Mouse (Mus musculus) myocyte (in vitro differentiated cells): ENCODE measurements around the gene 9430015G10Rik. TPM values are rescaled to one million over a fixed set of nuclear protein-coding genes. Genes with fewer than 3 reads are reported as not detected.

ENCODE experiments used
- H3K27me3 ChIP-seq: one replicate; pipeline ENCODE4 v1.6.1; 2011; ENCODE audit not compliant: control insufficient read depth, insufficient read depth, insufficient read length
- H3K36me3 ChIP-seq: one replicate; pipeline ENCODE4 v1.6.1; 2011; ENCODE audit not compliant: control insufficient read depth, insufficient read depth
- H3K4me2 ChIP-seq: one replicate; pipeline ENCODE4 v1.6.1; 2011; ENCODE audit warnings: low read depth, control low read depth
- H3K4me3 ChIP-seq: one replicate; pipeline ENCODE4 v1.5.1; 2011; ENCODE audit warnings: mild to moderate bottlenecking, control low read depth, moderate library complexity
- H3K79me2 ChIP-seq: one replicate; pipeline ENCODE4 v1.6.1; 2011; ENCODE audit not compliant: control insufficient read depth, insufficient read depth
- H3ac ChIP-seq: one replicate; pipeline ENCODE4 v1.6.1; 2011; ENCODE audit not compliant: control insufficient read depth, insufficient read length
- CEBPB ChIP-seq: IDR thresholded peaks from 2 replicates; pipeline ENCODE4 v1.6.1; 2011; ENCODE audit warnings: mild to moderate bottlenecking, moderate library complexity; ENCODE audit not compliant: poor library complexity, insufficient read depth, severe bottlenecking
- E2F4 ChIP-seq: IDR thresholded peaks from one replicate; pipeline ENCODE4 v1.6.1; 2011; ENCODE audit warnings: mild to moderate bottlenecking, control low read depth, moderate library complexity; ENCODE audit not compliant: insufficient read depth
- MAX ChIP-seq: IDR thresholded peaks from one replicate; pipeline ENCODE4 v1.6.1; 2011; ENCODE audit warnings: low read depth, mild to moderate bottlenecking, control low read depth
- MYOD1 ChIP-seq, 3 experiments: IDR thresholded peaks; one replicate each; pipeline ENCODE4 v1.6.1; 2011; ENCODE audit warnings: control low read depth in 2 of 3, low read depth in 2 of 3, mild to moderate bottlenecking in 2 of 3, moderate library complexity in 1 of 3; ENCODE audit not compliant: insufficient read length in 2 of 3, control insufficient read depth in 1 of 3
- MYOG ChIP-seq, 3 experiments: IDR thresholded peaks; one replicate each; pipeline ENCODE4 v1.6.1; 2011; ENCODE audit warnings: control low read depth in 2 of 3, low read depth in 2 of 3, mild to moderate bottlenecking in 2 of 3; ENCODE audit not compliant: insufficient read length in 2 of 3, control insufficient read depth in 1 of 3, insufficient read depth in 1 of 3
- POLR2A ChIP-seq: IDR thresholded peaks from one replicate; pipeline ENCODE4 v1.6.1; 2011; ENCODE audit warnings: low read depth, mild to moderate bottlenecking, control low read depth, moderate library complexity; ENCODE audit not compliant: insufficient read length
- POLR2AphosphoS2 ChIP-seq: IDR thresholded peaks from one replicate; pipeline ENCODE4 v1.6.1; 2011; ENCODE audit warnings: low read depth, control low read depth; ENCODE audit not compliant: insufficient read length
- REST ChIP-seq: IDR thresholded peaks from one replicate; pipeline ENCODE4 v1.6.1; 2011; ENCODE audit warnings: mild to moderate bottlenecking, control low read depth, moderate library complexity; ENCODE audit not compliant: insufficient read depth, insufficient read length
- SRF ChIP-seq: IDR thresholded peaks from one replicate; pipeline ENCODE4 v1.6.1; 2011; ENCODE audit warnings: low read depth; ENCODE audit not compliant: control insufficient read depth, insufficient read length
- TCF12 ChIP-seq: IDR thresholded peaks from one replicate; pipeline ENCODE4 v1.6.1; 2011; ENCODE audit warnings: mild to moderate bottlenecking, control low read depth; ENCODE audit not compliant: poor library complexity, insufficient read depth, severe bottlenecking
- TCF3 ChIP-seq: IDR thresholded peaks from one replicate; pipeline ENCODE4 v1.6.1; 2011; ENCODE audit warnings: low read depth, control low read depth; ENCODE audit not compliant: insufficient read length
- USF1 ChIP-seq: IDR thresholded peaks from one replicate; pipeline ENCODE4 v1.6.1; 2011; ENCODE audit warnings: low read depth, mild to moderate bottlenecking, control low read depth, moderate library complexity
- polyA plus RNA-seq: library from polyadenylated mRNA; unstranded; fragments of >200 nt; fragmentation: generic; extraction: Trizol; gene quantifications from one replicate; pipeline ENCODE4 v1.2.1, GENCODE M21; 2012; ENCODE audit warnings: missing spikeins

The 9430015G10Rik gene
- polyA plus RNA-seq, 1 experiment = 11.0 TPM

DNA sequence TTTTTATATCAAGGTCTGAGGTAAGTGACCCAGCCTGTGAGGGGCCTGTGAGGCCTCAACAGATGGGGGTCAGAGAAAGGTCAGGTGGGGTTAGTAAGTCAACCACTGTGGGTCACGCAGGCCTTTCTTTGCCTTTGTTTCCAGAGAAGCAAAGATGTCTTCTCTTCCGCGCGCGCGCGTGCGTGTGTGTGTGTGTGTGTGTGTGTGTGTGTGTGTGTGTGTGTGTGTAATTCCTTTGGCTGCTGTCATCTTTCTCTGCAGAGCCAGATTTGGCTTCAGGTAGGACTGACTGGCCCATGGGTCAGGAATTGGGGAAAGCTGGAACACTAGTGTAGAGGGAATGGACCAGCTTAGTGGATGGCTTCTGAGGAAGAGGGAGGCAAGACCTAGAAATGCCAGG lies 40.1 kb upstream of the 9430015G10Rik start:
- H3K36me3 ChIP-seq = no peaks in the 10 kb centered on the region
- H3K4me3 ChIP-seq = no peak overlapping the region
- peaks cover 22% of the 10 kb centered on the region for H3K27me3 ChIP-seq
- H3K79me2 ChIP-seq = no peaks in the 10 kb centered on the region
- TF ChIP-seq SRF (no peak), TCF12 (no peak), MYOD1 (IDR thresholded peaks at IDR 0.05; ENCODE audit: control insufficient read depth in 1 of 3, insufficient read length in 2 of 3, low read depth in 2 of 3) (no peak)
- H3K4me2 ChIP-seq = no peak overlapping the region
- H3ac ChIP-seq = no peak overlapping the region

DNA sequence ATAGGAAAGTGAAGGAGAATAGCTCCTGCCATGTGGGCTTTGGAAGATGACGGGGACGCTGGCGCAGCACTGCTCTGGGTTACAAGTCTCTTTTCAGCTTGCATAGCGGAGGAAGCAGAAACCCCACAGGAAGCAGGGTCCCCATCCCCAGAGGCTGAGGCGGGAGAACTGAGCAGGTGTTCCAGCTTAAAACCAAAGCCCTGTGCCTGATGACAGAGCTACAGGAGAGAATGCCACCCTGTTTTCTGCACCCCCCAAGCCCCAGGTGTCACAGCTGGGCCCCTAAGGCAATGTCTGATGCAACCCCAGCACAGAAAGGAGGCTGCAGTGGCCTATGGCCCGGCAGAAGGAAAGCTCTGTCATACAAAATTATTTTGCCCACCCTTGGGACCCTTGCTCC lies 39.5 kb upstream of the 9430015G10Rik start:
- no peaks in the 10 kb centered on the region for H3K79me2 ChIP-seq
- H3K4me2 ChIP-seq = no peak overlapping the region
- TF ChIP-seq POLR2AphosphoS2 = no peak
- TF ChIP-seq MYOD1 (IDR thresholded peaks at IDR 0.05; ENCODE audit: control insufficient read depth in 1 of 3, insufficient read length in 2 of 3, low read depth in 2 of 3) = no peak
- no peak for TF ChIP-seq TCF3
- TF ChIP-seq TCF12 = no peak
- no peaks in the 10 kb centered on the region for H3K36me3 ChIP-seq
- peaks cover 21% of the 10 kb centered on the region for H3K27me3 ChIP-seq
- no peak overlapping the region for H3K4me3 ChIP-seq
- no peak overlapping the region for H3ac ChIP-seq

GRCm38 (mm10) chr4:156070716-156071115 lies 39.1 kb upstream of the 9430015G10Rik start:
- no peak overlapping the region for H3K4me3 ChIP-seq
- no peak overlapping the region for H3ac ChIP-seq
- TF ChIP-seq E2F4 (no peak), POLR2AphosphoS2 (no peak), USF1 (no peak), MYOD1 (IDR thresholded peaks at IDR 0.05; ENCODE audit: control insufficient read depth in 1 of 3, insufficient read length in 2 of 3, low read depth in 2 of 3) (no peak), REST (no peak), MAX (no peak), CEBPB (no peak), SRF (no peak), TCF12 (no peak), TCF3 (no peak), POLR2A (no peak), MYOG (IDR thresholded peaks at IDR 0.05; ENCODE audit: control insufficient read depth in 1 of 3, insufficient read depth in 1 of 3, insufficient read length in 2 of 3, low read depth in 2 of 3) (no peak)
- no peak overlapping the region for H3K4me2 ChIP-seq
- no peaks in the 10 kb centered on the region for H3K36me3 ChIP-seq
- H3K27me3 ChIP-seq = peaks cover 19% of the 10 kb centered on the region
- H3K79me2 ChIP-seq = no peaks in the 10 kb centered on the region

GRCm38 (mm10) chr4:156076911-156077382 lies 32.8 kb upstream of the 9430015G10Rik start:
- H3K27me3 ChIP-seq = peaks cover 30% of the 10 kb centered on the region
- no peak overlapping the region for H3ac ChIP-seq
- no peak overlapping the region for H3K4me2 ChIP-seq
- H3K79me2 ChIP-seq = no peaks in the 10 kb centered on the region
- H3K36me3 ChIP-seq = no peaks in the 10 kb centered on the region
- no peak for TF ChIP-seq E2F4
- TF ChIP-seq POLR2AphosphoS2 = no peak
- TF ChIP-seq CEBPB = no peak
- TF ChIP-seq SRF = no peak
- TF ChIP-seq REST = no peak
- no peak for TF ChIP-seq POLR2A
- TF ChIP-seq MAX = no peak
- no peak for TF ChIP-seq TCF12
- TF ChIP-seq MYOD1 (IDR thresholded peaks at IDR 0.05; ENCODE audit: control insufficient read depth in 1 of 3, insufficient read length in 2 of 3, low read depth in 2 of 3) = no peak
- TF ChIP-seq TCF3 = no peak
- TF ChIP-seq MYOG (IDR thresholded peaks at IDR 0.05; ENCODE audit: control insufficient read depth in 1 of 3, insufficient read depth in 1 of 3, insufficient read length in 2 of 3, low read depth in 2 of 3) = no peak
- no peak overlapping the region for H3K4me3 ChIP-seq

DNA sequence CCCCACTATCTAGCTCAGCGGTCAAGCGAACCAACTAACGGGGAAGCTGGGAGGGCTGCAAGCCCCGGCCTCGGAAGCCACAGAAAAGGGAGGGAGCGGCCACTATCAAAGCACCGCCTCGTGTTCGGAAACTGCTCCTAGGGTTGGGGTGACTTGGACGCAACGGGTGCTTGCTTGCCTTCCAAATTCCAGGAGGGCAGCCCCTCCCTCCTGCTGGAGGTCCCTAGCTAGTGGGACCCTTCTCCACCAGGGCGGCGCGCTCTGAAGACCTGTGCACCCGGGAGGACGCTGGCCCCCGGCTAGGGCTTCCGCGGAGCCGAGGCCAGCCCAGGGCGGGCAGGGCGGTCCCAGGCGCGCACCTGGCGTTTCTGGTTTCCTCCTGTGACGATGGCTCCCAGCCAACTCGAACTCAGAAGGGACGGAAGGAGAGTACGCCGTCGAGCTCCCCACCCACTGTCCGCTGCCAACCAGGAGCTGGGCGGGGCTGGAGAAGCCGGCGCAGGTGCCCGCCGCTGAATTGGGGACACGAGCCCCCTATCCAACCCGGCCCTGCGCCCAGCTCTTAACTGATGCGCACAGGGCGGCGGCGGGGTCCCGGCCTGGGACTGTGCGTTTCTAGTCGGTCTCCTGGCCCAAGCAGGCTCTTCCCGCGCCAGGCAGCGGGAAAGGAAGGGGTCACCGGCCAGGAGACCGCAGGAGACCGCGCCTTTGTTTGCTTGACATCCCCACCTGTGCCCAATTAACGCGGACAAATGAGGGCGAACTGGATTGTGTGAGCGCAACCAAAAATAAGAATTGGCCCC lies 32.1 kb upstream of the 9430015G10Rik start:
- H3K4me3 ChIP-seq = no peak overlapping the region
- H3ac ChIP-seq = no peak overlapping the region
- H3K4me2 ChIP-seq = no peak overlapping the region
- peaks cover 30% of the 10 kb centered on the region for H3K27me3 ChIP-seq
- no peak for TF ChIP-seq E2F4
- TF ChIP-seq MYOG (IDR thresholded peaks at IDR 0.05; ENCODE audit: control insufficient read depth in 1 of 3, insufficient read depth in 1 of 3, insufficient read length in 2 of 3, low read depth in 2 of 3) = no peak
- no peak for TF ChIP-seq TCF12
- TF ChIP-seq REST = no peak
- no peak for TF ChIP-seq POLR2AphosphoS2
- no peak for TF ChIP-seq USF1
- TF ChIP-seq CEBPB = no peak
- no peak for TF ChIP-seq MYOD1 (IDR thresholded peaks at IDR 0.05; ENCODE audit: control insufficient read depth in 1 of 3, insufficient read length in 2 of 3, low read depth in 2 of 3)
- H3K79me2 ChIP-seq = no peaks in the 10 kb centered on the region
- H3K36me3 ChIP-seq = no peaks in the 10 kb centered on the region
